Mouse (Mus musculus) liver (tissue): ENCODE measurements around the gene Ypel4.
"Not testable (repeated sequence)": the region's sequence is repeated elsewhere in the genome, so short reads cannot be mapped to it uniquely, and the experiment has no call there.

Experiments
- DNase-seq: peaks from one replicate; pipeline ENCODE4 v3.0.0-alpha.2; 2020; ENCODE audit warnings: mixed read lengths

Ypel4 gene

GRCm38 (mm10) chr2:84728191-84728590, 5.7 kb upstream of the Ypel4 start:
- DNase-seq, result not testable (repeated sequence)

GRCm38 (mm10) chr2:84731206-84731605, 2.7 kb upstream of the Ypel4 start:
- no peak for DNase-seq

- DNase-seq, result peak; percentile 51
These were observed 1.5 kb upstream of the Ypel4 start for GRCm38 (mm10) chr2:84732394-84732793.

GRCm38 (mm10) chr2:84734351-84734864, 550 bp downstream of the Ypel4 start:
- peak; percentile 51 for DNase-seq

- peak; percentile 60 for DNase-seq
These were observed 1.1 kb downstream of the Ypel4 start for GRCm38 (mm10) chr2:84734919-84735318.

GRCm38 (mm10) chr2:84735346-84735920, 1.6 kb downstream of the Ypel4 start:
- DNase-seq, result peak; percentile 89

GRCm38 (mm10) chr2:84736312-84737161, 2.7 kb downstream of the Ypel4 start:
- peak; percentile 45 for DNase-seq

- DNase-seq, result peak; percentile 52
These were observed 3.6 kb downstream of the Ypel4 start for GRCm38 (mm10) chr2:84737451-84737925.

- DNase-seq, result peak; percentile 76
These were observed 4.5 kb downstream of the Ypel4 start for GRCm38 (mm10) chr2:84738271-84738911.

- peak; percentile 49 for DNase-seq
These were observed 6.9 kb downstream of the Ypel4 start for GRCm38 (mm10) chr2:84740608-84741333.

- peak; percentile 39 for DNase-seq
These were observed 8.1 kb downstream of the Ypel4 start for GRCm38 (mm10) chr2:84741841-84742450.

- peak; percentile 78 for DNase-seq
These were observed 8.8 kb downstream of the Ypel4 start for GRCm38 (mm10) chr2:84742451-84743283.

GRCm38 (mm10) chr2:84743561-84743960, 9.7 kb downstream of the Ypel4 start, which contains the start of gene Gm19426:
Gm19426 (minus strand) TSS chr2:84743655.
- peak; percentile 88 for DNase-seq

- peak; percentile 57 for DNase-seq
These were observed 10.3 kb downstream of the Ypel4 start for GRCm38 (mm10) chr2:84744126-84744525.

GRCm38 (mm10) chr2:84750115-84750514, 16.3 kb downstream of the Ypel4 start:
- no peak for DNase-seq

GRCm38 (mm10) chr2:84756245-84756644, 22.4 kb downstream of the Ypel4 start:
- DNase-seq, result no peak

- no peak for DNase-seq
These were observed 23.3 kb downstream of the Ypel4 start for GRCm38 (mm10) chr2:84757026-84757682.

- DNase-seq, result peak; percentile 21
These were observed 24.8 kb downstream of the Ypel4 start for GRCm38 (mm10) chr2:84758542-84759127.

GRCm38 (mm10) chr2:84760777-84761176, 26.9 kb downstream of the Ypel4 start:
- DNase-seq, result no peak

- DNase-seq, result no peak
These were observed 27.5 kb downstream of the Ypel4 start for GRCm38 (mm10) chr2:84761309-84761708.
